Mouse (Mus musculus): ENCODE data around the gene Olfr878. TPM values are rescaled to one million over a fixed set of nuclear protein-coding genes. Genes with fewer than 3 reads are reported as not detected.

Gene Olfr878
- polyA plus RNA-seq, 1 experiment from 2014 or later: not detected

GRCm38 (mm10) chr9:37926019-37927013 lies 8.7 kb downstream of the Olfr878 start:
- ATAC-seq (ENCODE audit: low read depth): no peak
- no peaks in the 10 kb centered on the region for H3K4me1 ChIP-seq (replicated peaks; ENCODE audit: control insufficient read depth, insufficient read depth, low read length)
- 54% methylated on average over 3 of the region's 3 CpGs for WGBS
- H3K27ac ChIP-seq (ENCODE audit: low read length): no peak overlapping the region
- no peaks in the 10 kb centered on the region for H3K9me3 ChIP-seq (ENCODE audit: control insufficient read depth, low read length)
- H3K36me3 ChIP-seq (ENCODE audit: control insufficient read depth, insufficient read depth, low read length): no peaks in the 10 kb centered on the region
- H3K4me2 ChIP-seq (ENCODE audit: low read depth, low read length): no peak overlapping the region
- no peaks in the 10 kb centered on the region for H3K27me3 ChIP-seq (ENCODE audit: control insufficient read depth, insufficient read depth, low read depth, low read length)
- no peak overlapping the region for H3K4me3 ChIP-seq (ENCODE audit: low read length)
- H3K9ac ChIP-seq (ENCODE audit: low read length): no peak overlapping the region

DNA sequence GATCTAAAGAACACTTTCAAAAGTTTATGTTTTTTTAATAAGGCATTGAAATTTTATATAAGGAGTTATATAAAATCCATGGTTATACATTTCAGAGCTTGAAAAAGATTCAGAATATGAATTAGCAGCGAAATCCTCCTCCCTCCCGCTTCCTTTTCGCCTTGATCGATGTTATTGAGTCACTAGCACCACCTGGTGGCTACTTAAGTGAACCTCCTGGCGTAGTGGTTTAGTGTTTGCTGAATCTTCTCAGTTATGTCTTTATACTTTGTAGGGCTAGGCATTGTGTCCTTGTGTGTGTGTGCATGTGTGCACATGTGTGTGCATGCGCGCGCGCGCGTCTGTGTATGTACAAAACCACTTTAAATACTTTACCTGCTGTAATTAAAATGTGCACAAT lies 14.9 kb downstream of the Olfr878 start:
- H3K4me2 ChIP-seq (ENCODE audit: low read depth, low read length): no peak overlapping the region
- no peaks in the 10 kb centered on the region for H3K4me1 ChIP-seq (replicated peaks; ENCODE audit: control insufficient read depth, insufficient read depth, low read length)
- H3K27me3 ChIP-seq (ENCODE audit: control insufficient read depth, insufficient read depth, low read depth, low read length): no peaks in the 10 kb centered on the region
- no peak overlapping the region for H3K9ac ChIP-seq (ENCODE audit: low read length)
- H3K9me3 ChIP-seq (ENCODE audit: control insufficient read depth, low read length): no peaks in the 10 kb centered on the region
- no peaks in the 10 kb centered on the region for H3K36me3 ChIP-seq (ENCODE audit: control insufficient read depth, insufficient read depth, low read length)
- H3K4me3 ChIP-seq (ENCODE audit: low read length): no peak overlapping the region
- 2% methylated on average over 11 of the region's 11 CpGs for WGBS
- H3K27ac ChIP-seq (ENCODE audit: low read length): no peak overlapping the region
- no peak for ATAC-seq (ENCODE audit: low read depth)

GRCm38 (mm10) chr9:37934146-37934545 lies 16.5 kb downstream of the Olfr878 start:
- H3K27me3 ChIP-seq (ENCODE audit: control insufficient read depth, insufficient read depth, low read depth, low read length): no peaks in the 10 kb centered on the region
- no peak for ATAC-seq (ENCODE audit: low read depth)
- no peaks in the 10 kb centered on the region for H3K36me3 ChIP-seq (ENCODE audit: control insufficient read depth, insufficient read depth, low read length)
- H3K4me2 ChIP-seq (ENCODE audit: low read depth, low read length): no peak overlapping the region
- H3K27ac ChIP-seq (ENCODE audit: low read length): no peak overlapping the region
- H3K9ac ChIP-seq (ENCODE audit: low read length): no peak overlapping the region
- H3K4me1 ChIP-seq (replicated peaks; ENCODE audit: control insufficient read depth, insufficient read depth, low read length): no peaks in the 10 kb centered on the region
- H3K9me3 ChIP-seq (ENCODE audit: control insufficient read depth, low read length): no peaks in the 10 kb centered on the region
- H3K4me3 ChIP-seq (ENCODE audit: low read length): no peak overlapping the region

DNA sequence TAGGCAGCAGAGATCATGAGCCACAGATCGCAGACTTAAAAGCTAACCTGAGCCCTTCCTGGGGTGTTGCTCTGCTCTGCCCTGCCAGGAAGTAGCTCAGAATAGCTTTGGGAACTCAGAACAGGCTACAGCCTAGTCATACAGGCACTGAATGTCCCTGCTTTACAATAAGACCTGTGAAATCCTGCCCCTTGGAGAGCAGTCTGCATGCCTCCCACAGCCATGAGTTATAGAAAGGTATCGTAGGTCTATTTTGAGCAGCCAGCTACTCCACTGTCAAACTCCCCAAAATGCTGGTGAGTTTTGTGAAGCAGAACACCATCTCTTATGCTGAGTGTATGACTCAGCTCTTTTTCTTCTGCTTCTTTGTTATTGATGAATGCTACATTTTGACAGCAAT lies 23.5 kb downstream of the Olfr878 start:
- WGBS: 85% methylated on average over 2 of the region's 2 CpGs
- Histone ChIP-seq H3K36me3 (ENCODE audit: control insufficient read depth, insufficient read depth, low read length) (no peaks in the 10 kb centered on the region), H3K4me2 (ENCODE audit: low read depth, low read length) (no peak overlapping the region), H3K27me3 (ENCODE audit: control insufficient read depth, insufficient read depth, low read depth, low read length) (no peaks in the 10 kb centered on the region), H3K27ac (ENCODE audit: low read length) (no peak overlapping the region), H3K9me3 (ENCODE audit: control insufficient read depth, low read length) (no peaks in the 10 kb centered on the region), H3K9ac (ENCODE audit: low read length) (no peak overlapping the region), H3K4me3 (ENCODE audit: low read length) (no peak overlapping the region), H3K4me1 (replicated peaks; ENCODE audit: control insufficient read depth, insufficient read depth, low read length) (no peaks in the 10 kb centered on the region)
- ATAC-seq (ENCODE audit: low read depth): no peak

Other genes starting within 250 kb of the Olfr878 start
- gene Panx3, start 248.6 kb upstream of the Olfr878 start, polyA plus RNA-seq (2015; fragmentation: Nextera tagmentation; extraction: Ambion mirVana): 1.0 TPM in 1 of 2 replicates, not detected in the other
- not detected in 2 replicates for gene Olfr160, start 201.6 kb upstream of the Olfr878 start, polyA plus RNA-seq (2015; fragmentation: Nextera tagmentation; extraction: Ambion mirVana)
- not detected in 2 replicates for gene Olfr874, start 172.7 kb upstream of the Olfr878 start, polyA plus RNA-seq (2015; fragmentation: Nextera tagmentation; extraction: Ambion mirVana)
- not detected in 2 replicates for gene Olfr875, start 146.0 kb upstream of the Olfr878 start, polyA plus RNA-seq (2015; fragmentation: Nextera tagmentation; extraction: Ambion mirVana)
- gene Olfr876, start 114.8 kb upstream of the Olfr878 start, polyA plus RNA-seq (2015; fragmentation: Nextera tagmentation; extraction: Ambion mirVana): not detected in 2 replicates
- gene Olfr877, start 63.6 kb upstream of the Olfr878 start, polyA plus RNA-seq (2015; fragmentation: Nextera tagmentation; extraction: Ambion mirVana): not detected in 2 replicates
- gene Olfr145, start 21.1 kb upstream of the Olfr878 start, polyA plus RNA-seq (2015; fragmentation: Nextera tagmentation; extraction: Ambion mirVana): not detected in 2 replicates
- gene Olfr881, start 74.0 kb downstream of the Olfr878 start, polyA plus RNA-seq (2015; fragmentation: Nextera tagmentation; extraction: Ambion mirVana): not detected in 2 replicates
- not detected in 2 replicates for gene Olfr883, start 108.0 kb downstream of the Olfr878 start, polyA plus RNA-seq (2015; fragmentation: Nextera tagmentation; extraction: Ambion mirVana)
- gene Olfr884, start 128.7 kb downstream of the Olfr878 start, polyA plus RNA-seq (2015; fragmentation: Nextera tagmentation; extraction: Ambion mirVana): not detected in 2 replicates
- not detected in 2 replicates for gene Olfr885, start 143.5 kb downstream of the Olfr878 start, polyA plus RNA-seq (2015; fragmentation: Nextera tagmentation; extraction: Ambion mirVana)
- gene Olfr887, start 166.2 kb downstream of the Olfr878 start, polyA plus RNA-seq (2015; fragmentation: Nextera tagmentation; extraction: Ambion mirVana): not detected in 2 replicates
- not detected in 2 replicates for gene Olfr888, start 190.3 kb downstream of the Olfr878 start, polyA plus RNA-seq (2015; fragmentation: Nextera tagmentation; extraction: Ambion mirVana)
- 0.04 TPM in 1 of 2 replicates, not detected in the other for gene Olfr889, start 197.4 kb downstream of the Olfr878 start, polyA plus RNA-seq (2015; fragmentation: Nextera tagmentation; extraction: Ambion mirVana)
- gene Olfr890, start 224.7 kb downstream of the Olfr878 start, polyA plus RNA-seq (2015; fragmentation: Nextera tagmentation; extraction: Ambion mirVana): not detected in 2 replicates